Mouse (Mus musculus): ENCODE results near the gene Ankrd55. TPM values are rescaled to one million over a fixed set of nuclear protein-coding genes. Genes with fewer than 3 reads are reported as not detected.
"Not testable (repeated sequence)": the region's sequence is repeated elsewhere in the genome, so short reads cannot be mapped to it uniquely, and the experiment has no call there.

Ankrd55 gene
- polyA plus RNA-seq, 1 experiment from 2014 or later: 2.3 TPM

GRCm38 (mm10) chr13:112425181-112425654, 137.0 kb downstream of the Ankrd55 start:
- ATAC-seq (ENCODE audit: low FRiP score) (no peak), DNase-seq (ENCODE audit: low spot score, missing footprints) (peak; percentile 78)
- Histone ChIP-seq H3K27me3 (ENCODE audit: control insufficient read depth, insufficient read depth, low read length) (no peaks in the 10 kb centered on the region), H3K36me3 (ENCODE audit: control insufficient read depth, insufficient read depth, low read length) (no peaks in the 10 kb centered on the region), H3K4me1 (ENCODE audit: control insufficient read depth, insufficient read depth, low read length) (no peaks in the 10 kb centered on the region), H3K4me2 (no peak overlapping the region), H3K9ac (ENCODE audit: low read length) (no peak overlapping the region), H3K27ac (ENCODE audit: low read depth, low read length) (no peak overlapping the region), H3K4me3 (ENCODE audit: low read depth, low read length) (no peak overlapping the region), H3K9me3 (ENCODE audit: control insufficient read depth, low read length) (no peaks in the 10 kb centered on the region)
- WGBS: 74% methylated on average over 8 of the region's 8 CpGs

- ATAC-seq (ENCODE audit: low FRiP score): no peak
- Histone ChIP-seq H3K9me3 (ENCODE audit: control insufficient read depth, low read length) (no peaks in the 10 kb centered on the region), H3K9ac (ENCODE audit: low read length) (no peak overlapping the region), H3K27ac (ENCODE audit: low read depth, low read length) (no peak overlapping the region), H3K4me2 (no peak overlapping the region), H3K4me3 (ENCODE audit: low read depth, low read length) (no peak overlapping the region), H3K4me1 (ENCODE audit: control insufficient read depth, insufficient read depth, low read length) (no peaks in the 10 kb centered on the region), H3K27me3 (ENCODE audit: control insufficient read depth, insufficient read depth, low read length) (no peaks in the 10 kb centered on the region), H3K36me3 (ENCODE audit: control insufficient read depth, insufficient read depth, low read length) (no peaks in the 10 kb centered on the region)
- peak; percentile 49 for DNase-seq (ENCODE audit: low spot score, missing footprints)
- WGBS: 78% methylated on average over 13 of the region's 13 CpGs
Measured at GRCm38 (mm10) chr13:112426265-112427135, 138.2 kb downstream of the Ankrd55 start.

DNA sequence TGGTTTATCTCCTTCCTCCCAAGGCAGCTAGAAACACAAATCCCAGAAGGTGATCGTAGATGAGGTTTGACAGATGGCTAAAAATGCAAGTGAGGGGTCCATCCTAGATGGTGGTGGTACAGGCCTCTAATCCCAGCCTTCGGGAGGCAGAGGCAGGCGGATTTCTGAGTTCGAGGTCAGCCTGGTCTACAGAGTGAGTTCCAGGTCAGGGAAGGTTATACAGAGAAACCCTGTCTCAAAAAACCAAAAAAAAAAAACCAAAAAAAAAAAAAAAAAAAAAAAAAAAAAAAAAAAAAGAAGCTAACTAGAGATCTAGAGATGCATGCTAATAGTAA, 138.9 kb downstream of the Ankrd55 start:
- not testable (repeated sequence) for H3K4me3 ChIP-seq (ENCODE audit: low read depth, low read length); H3K4me1 ChIP-seq (ENCODE audit: control insufficient read depth, insufficient read depth, low read length); H3K4me2 ChIP-seq; H3K27me3 ChIP-seq (ENCODE audit: control insufficient read depth, insufficient read depth, low read length); H3K36me3 ChIP-seq (ENCODE audit: control insufficient read depth, insufficient read depth, low read length); H3K9me3 ChIP-seq (ENCODE audit: control insufficient read depth, low read length); H3K9ac ChIP-seq (ENCODE audit: low read length); H3K27ac ChIP-seq (ENCODE audit: low read depth, low read length); ATAC-seq (ENCODE audit: low FRiP score)
- DNase-seq (ENCODE audit: low spot score, missing footprints): peak; percentile 81
- WGBS: 89% methylated on average over 4 of the region's 4 CpGs

GRCm38 (mm10) chr13:112427521-112427920, 139.3 kb downstream of the Ankrd55 start:
- no peak for ATAC-seq (ENCODE audit: low FRiP score)
- no peaks in the 10 kb centered on the region for H3K36me3 ChIP-seq (ENCODE audit: control insufficient read depth, insufficient read depth, low read length)
- 83% methylated on average over 15 of the region's 15 CpGs for WGBS

DNA sequence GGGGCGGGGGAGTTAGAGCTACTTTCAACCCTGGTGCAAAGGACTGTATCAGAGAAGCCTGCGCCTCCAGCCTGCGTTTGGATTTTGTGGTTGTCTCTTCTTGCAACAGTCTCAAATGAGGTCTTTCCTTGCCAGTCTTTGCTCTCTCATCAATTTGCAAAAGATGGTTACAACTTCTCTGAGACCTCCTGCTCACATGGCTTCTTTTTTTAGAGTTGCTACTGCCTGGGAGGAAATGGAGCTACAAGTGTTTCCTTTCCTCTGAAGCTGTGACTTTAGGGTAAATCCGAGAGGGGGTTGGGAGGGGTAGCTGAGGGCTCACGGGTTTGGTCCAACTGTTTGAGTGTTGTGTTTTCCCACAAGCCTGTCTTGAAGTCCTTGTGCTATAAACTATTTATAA, 145.0 kb downstream of the Ankrd55 start:
- 67% methylated on average over 5 of the region's 5 CpGs for WGBS
- ATAC-seq (ENCODE audit: low FRiP score) (no peak), DNase-seq (ENCODE audit: low spot score, missing footprints) (no peak)
- no peaks in the 10 kb centered on the region for H3K36me3 ChIP-seq (ENCODE audit: control insufficient read depth, insufficient read depth, low read length)
- H3K27ac ChIP-seq (ENCODE audit: low read depth, low read length): no peak overlapping the region
- no peak overlapping the region for H3K4me2 ChIP-seq
- no peaks in the 10 kb centered on the region for H3K27me3 ChIP-seq (ENCODE audit: control insufficient read depth, insufficient read depth, low read length)
- H3K9me3 ChIP-seq (ENCODE audit: control insufficient read depth, low read length): no peaks in the 10 kb centered on the region
- no peaks in the 10 kb centered on the region for H3K4me1 ChIP-seq (ENCODE audit: control insufficient read depth, insufficient read depth, low read length)
- no peak overlapping the region for H3K4me3 ChIP-seq (ENCODE audit: low read depth, low read length)
- no peak overlapping the region for H3K9ac ChIP-seq (ENCODE audit: low read length)

More at GRCm38 (mm10) chr13:112427521-112427920, 139.3 kb downstream of the Ankrd55 start:
- Histone ChIP-seq H3K9me3 (ENCODE audit: control insufficient read depth, low read length) (no peaks in the 10 kb centered on the region), H3K4me1 (ENCODE audit: control insufficient read depth, insufficient read depth, low read length) (no peaks in the 10 kb centered on the region), H3K4me2 (no peak overlapping the region), H3K4me3 (ENCODE audit: low read depth, low read length) (no peak overlapping the region), H3K9ac (ENCODE audit: low read length) (no peak overlapping the region), H3K27me3 (ENCODE audit: control insufficient read depth, insufficient read depth, low read length) (no peaks in the 10 kb centered on the region), H3K27ac (ENCODE audit: low read depth, low read length) (no peak overlapping the region)
- peak; percentile 74 for DNase-seq (ENCODE audit: low spot score, missing footprints)

Other genes starting within 250 kb of the Ankrd55 start
- gene Il6st, start 175.6 kb downstream of the Ankrd55 start, polyA plus RNA-seq (2014; fragmentation: Nextera tagmentation; extraction: Ambion mirVana): 28.4 and 32.3 TPM in 2 replicates